In genomic region chr7:49439136-49439535, GRCm38 (mm10) we compare ENCODE assay signal across 8 mouse cellular contexts.
A peak's percentile ranks its signal among the peaks of the same experiment; 100 is the strongest.
DNase-seq lines count a peak whose midpoint lies in the region; ATAC-seq and TF ChIP-seq lines count a peak whose summit lies in the region.

No protein-coding gene starts in this region.

- H3K4me1 ChIP-seq in spleen, adult 2 months (ENCODE audit: control insufficient read depth, insufficient read depth, insufficient read length): no peaks in the 10 kb centered on the region
- peaks cover 5% of the 10 kb centered on the region for H3K4me1 ChIP-seq in embryonic fibroblast, embryonic 13.5 days (ENCODE audit: control insufficient read depth, insufficient read depth, low read length)
- H3K4me1 ChIP-seq in lung, embryonic 16.5 days (replicated peaks; ENCODE audit: control insufficient read depth, insufficient read depth, low read length): peaks cover 42% of the 10 kb centered on the region

- H3K36me3 ChIP-seq in spleen, adult 2 months (ENCODE audit: control insufficient read depth, insufficient read depth, low read length): no peaks in the 10 kb centered on the region
- no peaks in the 10 kb centered on the region for H3K36me3 ChIP-seq in lung, embryonic 16.5 days (ENCODE audit: control insufficient read depth, insufficient read depth, low read length)

- no peak overlapping the region for H3K9ac ChIP-seq in lung, embryonic 16.5 days (ENCODE audit: low read length)

- no peak overlapping the region for H3K27ac ChIP-seq in spleen, adult 2 months (ENCODE audit: insufficient read depth, low read length)
- H3K27ac ChIP-seq in embryonic fibroblast, embryonic 13.5 days (ENCODE audit: insufficient read depth, low read length): no peak overlapping the region
- H3K27ac ChIP-seq in lung, embryonic 16.5 days (ENCODE audit: low read length): peak overlapping the region; percentile 89; the same call in 1 of the 2 replicates

- H3K4me3 ChIP-seq in spleen, adult 2 months (ENCODE audit: extremely low read depth, insufficient read depth, insufficient read length): no peak overlapping the region
- H3K4me3 ChIP-seq in embryonic fibroblast, embryonic 13.5 days (ENCODE audit: insufficient read depth, low read length): no peak overlapping the region
- H3K4me3 ChIP-seq in lung, embryonic 16.5 days (ENCODE audit: low read length): no peak overlapping the region

- ATAC-seq in lung, embryonic 16.5 days (ENCODE audit: low read depth): 0 out of 2 replicates have a peak, but pooled peaks have one; percentile 18
- ATAC-seq in frontal cortex, adult (ENCODE audit: low TSS enrichment): no peak

- TF ChIP-seq CTCF in spleen, adult 2 months (IDR thresholded peaks at IDR 0.05; ENCODE audit: extremely low read depth, insufficient read depth, insufficient read length, insufficient replicate concordance): peak; percentile 32; the same call in 1 of the 2 replicates
- peak; percentile 28; the same call in 1 of the 2 replicates for TF ChIP-seq CTCF in embryonic fibroblast, embryonic 13.5 days (IDR thresholded peaks at IDR 0.05; ENCODE audit: borderline replicate concordance, insufficient read depth, low read length)

- WGBS in spleen, adult 2 months: 64% methylated on average over 2 of the region's 2 CpGs
- 32% methylated on average over 2 of the region's 2 CpGs for WGBS in lung, embryonic 16.5 days

- H3K9me3 ChIP-seq in lung, embryonic 16.5 days (ENCODE audit: control insufficient read depth, low read length): no peaks in the 10 kb centered on the region

- TF ChIP-seq POLR2A in spleen, adult 2 months (IDR thresholded peaks at IDR 0.05; ENCODE audit: low read depth, low read length): no peak
- TF ChIP-seq POLR2A in embryonic fibroblast, embryonic 13.5 days (IDR thresholded peaks at IDR 0.05; ENCODE audit: low read depth, low read length): no peak

- no peaks in the 10 kb centered on the region for H3K27me3 ChIP-seq in spleen, adult 2 months (ENCODE audit: control insufficient read depth, insufficient read depth, low read length)
- no peaks in the 10 kb centered on the region for H3K27me3 ChIP-seq in lung, embryonic 16.5 days (ENCODE audit: control insufficient read depth, insufficient read depth, low read depth, low read length)

- H3K4me2 ChIP-seq in lung, embryonic 16.5 days (ENCODE audit: low read depth, low read length): no peak overlapping the region

- DNase-seq in embryo, embryonic 10 days (ENCODE audit: low spot score): peak; percentile 59
- DNase-seq in embryo, embryonic 11 days: no peak
- DNase-seq in spleen, adult 2 months (ENCODE audit: low read depth in 1 of 2, low spot score in 2 of 2): no peak
- DNase-seq in spleen, postnatal 14 days (ENCODE audit: low spot score in 2 of 2): no peak
- no peak for DNase-seq in frontal cortex, postnatal 36 days (ENCODE audit: low spot score in 2 of 2)
